Mouse (Mus musculus) small intestine, adult 2 months (tissue): Measurements from ENCODE around the gene Zmynd8.

Source experiments
- CTCF ChIP-seq: fragments of 200-500 bp; IDR thresholded peaks from 2 replicates; pipeline ENCODE4 v1.5.1; 2012; ENCODE audit warnings: low read depth, mild to moderate bottlenecking, control low read depth, inconsistent platforms, low read length, moderate library complexity, mixed read lengths; ENCODE audit not compliant: insufficient replicate concordance, insufficient read length; ENCODE audit errors: extremely low read depth
- POLR2A ChIP-seq: fragments of 200-500 bp; IDR thresholded peaks from 2 replicates; pipeline ENCODE4 v1.6.1; 2012; ENCODE audit warnings: low read depth, mild to moderate bottlenecking, control low read depth, inconsistent platforms, low read length, moderate library complexity

DNA sequence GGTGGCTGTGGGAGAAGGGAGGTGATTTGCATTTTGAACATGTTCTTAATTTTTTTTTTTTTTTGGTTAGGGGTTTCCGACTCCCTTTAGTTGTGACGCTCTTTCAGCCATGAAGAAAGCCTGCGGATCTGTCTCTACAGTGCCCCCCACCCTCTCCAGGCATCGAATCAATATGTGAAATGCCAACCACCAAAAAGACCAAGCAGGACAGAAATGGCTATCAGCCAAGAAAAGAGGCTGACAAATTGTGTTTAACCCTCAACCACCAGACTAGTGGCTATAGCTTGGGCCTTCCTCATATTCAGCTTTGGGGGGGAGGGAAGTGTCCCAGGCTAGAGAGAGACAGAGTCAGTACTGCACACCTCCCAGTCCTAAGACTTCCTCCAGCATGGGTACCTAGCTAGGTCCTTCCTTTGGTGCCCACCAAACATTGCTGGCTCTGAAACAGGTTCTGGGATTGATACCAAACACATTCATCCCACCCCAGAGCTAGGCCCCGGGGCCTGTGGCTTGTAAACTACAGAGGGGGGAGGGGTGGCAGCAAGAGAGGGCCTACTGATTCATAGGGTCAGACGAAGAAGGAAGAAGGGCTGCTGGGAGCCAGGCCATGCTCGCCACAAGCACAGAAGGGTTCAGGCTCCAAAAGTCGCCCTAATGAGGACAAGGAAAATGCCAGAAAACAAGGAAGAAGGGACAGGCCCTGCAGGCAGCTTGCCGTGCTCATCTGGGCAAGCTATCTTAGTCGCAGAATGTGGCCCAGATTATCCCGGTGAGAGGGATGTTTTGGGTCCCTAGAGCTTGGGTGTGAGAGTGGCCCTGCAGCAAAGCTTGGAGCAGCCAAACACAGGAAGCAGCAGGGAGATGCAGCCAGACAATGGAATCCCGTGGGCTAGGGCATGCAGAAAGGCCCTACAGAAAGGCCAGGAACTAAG, 40.1 kb downstream of the Zmynd8 start:
- TF ChIP-seq CTCF (no peak), POLR2A (no peak)
